Mouse (Mus musculus) frontal cortex, postnatal 14 days (tissue): ENCODE measurements around the gene Tomm34.

Source experiments
- DNase-seq, 2 experiments: peaks; one replicate each; pipeline ENCODE4 v3.0.0; 2022; ENCODE audit warnings: low spot score in 2 of 2

The Tomm34 gene

GRCm38 (mm10) chr2:164070765-164071436, at the start of gene Tomm34:
Tomm34 (minus strand) TSS chr2:164071169.
- peak; percentile 80 to 86 for DNase-seq

GRCm38 (mm10) chr2:164119503-164119902, 48.5 kb upstream of the Tomm34 start:
- no peak for DNase-seq

- DNase-seq, result no peak
Observed at GRCm38 (mm10) chr2:164115531-164115930, 44.6 kb upstream of the Tomm34 start.

GRCm38 (mm10) chr2:164114051-164114450, 43.1 kb upstream of the Tomm34 start:
- DNase-seq, result no peak

- DNase-seq, result no peak
Observed at GRCm38 (mm10) chr2:164111546-164111945, 40.6 kb upstream of the Tomm34 start.

- DNase-seq, result no peak
Observed at GRCm38 (mm10) chr2:164108501-164108900, 37.5 kb upstream of the Tomm34 start.

- DNase-seq, result no peak
Observed at GRCm38 (mm10) chr2:164107125-164107874, 36.3 kb upstream of the Tomm34 start.

GRCm38 (mm10) chr2:164106287-164107035, 35.5 kb upstream of the Tomm34 start:
- DNase-seq, result no peak

- peak in 1 of 2 experiments; percentile 63 for DNase-seq
Observed at GRCm38 (mm10) chr2:164103501-164103900, 32.5 kb upstream of the Tomm34 start.

GRCm38 (mm10) chr2:164102366-164102765, 31.4 kb upstream of the Tomm34 start:
- no peak for DNase-seq

- DNase-seq, result no peak
Observed at GRCm38 (mm10) chr2:164101936-164102335, 31.0 kb upstream of the Tomm34 start.

- no peak for DNase-seq
Observed at GRCm38 (mm10) chr2:164098603-164099250, 27.8 kb upstream of the Tomm34 start.

- no peak for DNase-seq
Observed at GRCm38 (mm10) chr2:164094152-164094551, 23.2 kb upstream of the Tomm34 start.

GRCm38 (mm10) chr2:164089508-164089907, 18.5 kb upstream of the Tomm34 start:
- DNase-seq, result no peak

GRCm38 (mm10) chr2:164087416-164088017, 16.5 kb upstream of the Tomm34 start:
- no peak for DNase-seq

- no peak for DNase-seq
Observed at GRCm38 (mm10) chr2:164084342-164084700, 13.4 kb upstream of the Tomm34 start.

- no peak for DNase-seq
Observed at GRCm38 (mm10) chr2:164083609-164084341, 12.8 kb upstream of the Tomm34 start.

- no peak for DNase-seq
Observed at GRCm38 (mm10) chr2:164082175-164082574, 11.2 kb upstream of the Tomm34 start.

GRCm38 (mm10) chr2:164081577-164081976, 10.6 kb upstream of the Tomm34 start:
- DNase-seq, result no peak

- DNase-seq, result no peak
Observed at GRCm38 (mm10) chr2:164079488-164079887, 8.5 kb upstream of the Tomm34 start.

GRCm38 (mm10) chr2:164077875-164078274, 6.9 kb upstream of the Tomm34 start:
- DNase-seq, result no peak
